Mouse (Mus musculus) myocyte (in vitro differentiated cells): ENCODE results near the gene Nxpe4.

Experiments used
- CEBPB ChIP-seq: IDR thresholded peaks from 2 replicates; pipeline ENCODE4 v1.6.1; 2011; ENCODE audit warnings: mild to moderate bottlenecking, moderate library complexity; ENCODE audit not compliant: poor library complexity, insufficient read depth, severe bottlenecking
- E2F4 ChIP-seq: IDR thresholded peaks from one replicate; pipeline ENCODE4 v1.6.1; 2011; ENCODE audit warnings: mild to moderate bottlenecking, control low read depth, moderate library complexity; ENCODE audit not compliant: insufficient read depth
- MAX ChIP-seq: IDR thresholded peaks from one replicate; pipeline ENCODE4 v1.6.1; 2011; ENCODE audit warnings: low read depth, mild to moderate bottlenecking, control low read depth
- MYOD1 ChIP-seq, 3 experiments: IDR thresholded peaks; one replicate each; pipeline ENCODE4 v1.6.1; 2011; ENCODE audit warnings: control low read depth in 2 of 3, low read depth in 2 of 3, mild to moderate bottlenecking in 2 of 3, moderate library complexity in 1 of 3; ENCODE audit not compliant: insufficient read length in 2 of 3, control insufficient read depth in 1 of 3
- MYOG ChIP-seq, 3 experiments: IDR thresholded peaks; one replicate each; pipeline ENCODE4 v1.6.1; 2011; ENCODE audit warnings: control low read depth in 2 of 3, low read depth in 2 of 3, mild to moderate bottlenecking in 2 of 3; ENCODE audit not compliant: insufficient read length in 2 of 3, control insufficient read depth in 1 of 3, insufficient read depth in 1 of 3
- POLR2A ChIP-seq: IDR thresholded peaks from one replicate; pipeline ENCODE4 v1.6.1; 2011; ENCODE audit warnings: low read depth, mild to moderate bottlenecking, control low read depth, moderate library complexity; ENCODE audit not compliant: insufficient read length
- POLR2AphosphoS2 ChIP-seq: IDR thresholded peaks from one replicate; pipeline ENCODE4 v1.6.1; 2011; ENCODE audit warnings: low read depth, control low read depth; ENCODE audit not compliant: insufficient read length
- REST ChIP-seq: IDR thresholded peaks from one replicate; pipeline ENCODE4 v1.6.1; 2011; ENCODE audit warnings: mild to moderate bottlenecking, control low read depth, moderate library complexity; ENCODE audit not compliant: insufficient read depth, insufficient read length
- SRF ChIP-seq: IDR thresholded peaks from one replicate; pipeline ENCODE4 v1.6.1; 2011; ENCODE audit warnings: low read depth; ENCODE audit not compliant: control insufficient read depth, insufficient read length
- TCF12 ChIP-seq: IDR thresholded peaks from one replicate; pipeline ENCODE4 v1.6.1; 2011; ENCODE audit warnings: mild to moderate bottlenecking, control low read depth; ENCODE audit not compliant: poor library complexity, insufficient read depth, severe bottlenecking
- TCF3 ChIP-seq: IDR thresholded peaks from one replicate; pipeline ENCODE4 v1.6.1; 2011; ENCODE audit warnings: low read depth, control low read depth; ENCODE audit not compliant: insufficient read length
- USF1 ChIP-seq: IDR thresholded peaks from one replicate; pipeline ENCODE4 v1.6.1; 2011; ENCODE audit warnings: low read depth, mild to moderate bottlenecking, control low read depth, moderate library complexity

DNA sequence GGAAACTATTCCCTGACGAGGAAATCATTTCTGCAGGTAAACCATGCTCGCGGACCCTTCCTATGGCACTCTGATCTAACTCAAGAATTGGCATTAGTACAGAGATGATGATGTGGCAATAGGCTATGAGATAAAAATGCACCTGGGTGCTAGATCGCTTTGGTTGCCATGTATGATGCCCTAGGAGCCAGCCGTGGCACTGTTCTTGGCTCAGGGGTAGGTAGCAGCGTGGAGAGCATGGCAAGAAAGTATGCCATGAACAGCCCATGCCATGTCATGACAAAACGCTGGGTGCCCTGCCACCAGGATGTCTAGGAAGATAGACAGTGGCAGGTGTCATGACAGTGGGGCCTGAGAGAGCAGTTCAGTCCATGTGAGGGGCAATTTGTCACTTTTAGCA lies 265.4 kb downstream of the Nxpe4 start:
- no peak for TF ChIP-seq CEBPB
- TF ChIP-seq POLR2A, result no peak
- TF ChIP-seq USF1, result no peak
- no peak for TF ChIP-seq E2F4
- TF ChIP-seq REST, result no peak
- TF ChIP-seq POLR2AphosphoS2, result no peak
- TF ChIP-seq SRF, result no peak
- no peak for TF ChIP-seq MYOD1 (IDR thresholded peaks at IDR 0.05; ENCODE audit: control insufficient read depth in 1 of 3, insufficient read length in 2 of 3, low read depth in 2 of 3)
- TF ChIP-seq TCF12, result no peak
- TF ChIP-seq TCF3, result no peak
- no peak for TF ChIP-seq MAX
- no peak for TF ChIP-seq MYOG (IDR thresholded peaks at IDR 0.05; ENCODE audit: control insufficient read depth in 1 of 3, insufficient read depth in 1 of 3, insufficient read length in 2 of 3, low read depth in 2 of 3)
